Mouse (Mus musculus): ENCODE measurements around the gene Lhx5. TPM values are rescaled to one million over a fixed set of nuclear protein-coding genes. Genes with fewer than 3 reads are reported as not detected.

Lhx5 gene
- polyA plus RNA-seq (2016; fragmentation: Nextera tagmentation; extraction: Ambion mirVana): 23.5 and 30.5 TPM in 2 replicates

DNA sequence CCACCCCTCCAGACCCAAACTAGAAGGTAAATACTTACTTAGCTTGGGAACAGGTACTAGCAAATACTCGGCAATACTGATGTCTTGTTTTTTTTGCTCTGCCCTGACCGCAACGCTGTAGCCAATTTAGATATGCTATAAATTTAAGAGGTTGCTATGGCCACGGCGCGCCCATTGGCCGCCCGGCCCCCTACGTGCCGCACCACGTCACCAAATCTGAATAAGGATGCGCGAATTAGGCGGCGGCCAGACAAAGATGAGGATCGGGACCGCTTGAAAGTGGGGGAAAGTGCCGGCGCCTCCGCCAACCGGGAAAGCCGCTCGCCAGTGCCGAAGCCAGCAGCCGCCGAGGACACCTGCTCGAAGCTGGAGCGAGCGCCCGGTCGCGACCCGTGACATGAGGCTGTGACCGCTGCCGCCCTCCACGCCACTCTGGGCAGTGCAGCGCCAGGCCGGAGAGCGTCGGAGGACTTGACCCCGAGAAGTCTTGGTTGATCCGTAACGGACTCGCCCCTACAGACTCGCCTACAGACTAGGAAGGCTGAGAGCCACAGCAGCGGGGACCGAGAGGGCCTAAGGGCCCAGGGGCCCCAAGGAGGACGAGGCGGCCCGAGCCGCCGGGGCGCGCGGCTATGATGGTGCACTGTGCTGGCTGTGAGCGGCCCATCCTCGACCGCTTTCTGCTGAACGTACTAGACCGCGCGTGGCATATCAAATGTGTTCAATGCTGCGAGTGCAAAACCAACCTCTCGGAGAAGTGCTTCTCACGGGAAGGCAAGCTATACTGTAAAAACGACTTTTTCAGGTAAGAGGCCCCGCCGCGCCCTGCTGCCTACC lies at the start of gene Lhx5:
Gene Lhx5 (plus strand): TSS at position 51 of the 837 bp plus-strand sequence.
- Histone ChIP-seq H3K9me3 (replicated peaks) (no peaks in the 10 kb centered on the region), H3K4me1 (peaks cover 81% of the 10 kb centered on the region), H3K27me3 (ENCODE audit: low read depth, poor library complexity, severe bottlenecking) (peaks cover 100% of the 10 kb centered on the region), H3K27ac (replicated peaks) (peak within 1 kb of the TSS; percentile 91), H3K36me3 (peaks cover 2% of the 10 kb centered on the region; the same call in 1 of the 2 replicates), H3K4me3 (peak within 1 kb of the TSS; percentile 59)
- under 1% methylated on average over 69 of the region's 69 CpGs for WGBS
- DNase-seq (ENCODE audit: low spot score): peak; percentile 75

DNA sequence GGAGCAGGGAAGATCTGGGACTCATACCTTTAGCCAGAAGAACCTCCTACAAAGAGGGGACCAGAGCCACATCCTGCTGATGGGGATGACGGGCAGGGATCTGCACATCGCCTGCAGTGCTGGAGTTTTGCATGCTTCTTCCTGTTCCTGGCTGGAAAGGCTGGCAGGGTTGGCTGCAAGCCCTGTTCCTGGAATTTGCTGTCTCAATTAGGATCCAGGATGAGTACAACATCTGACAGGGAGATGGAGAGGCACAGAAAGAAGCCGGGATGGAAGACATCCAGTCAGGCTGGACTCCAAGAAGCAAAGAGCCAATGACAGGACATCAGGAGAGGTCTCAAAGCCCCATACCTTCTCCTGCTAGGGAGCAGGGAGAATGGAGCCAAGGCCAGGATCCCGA lies 45.1 kb upstream of the Lhx5 start:
- DNase-seq (ENCODE audit: low spot score): no peak
- Histone ChIP-seq H3K27ac (replicated peaks) (no peak overlapping the region), H3K4me3 (no peak overlapping the region), H3K4me1 (0 out of 2 replicates have a peak, but pooled peaks cover 2% of the 10 kb centered on the region), H3K27me3 (ENCODE audit: low read depth, poor library complexity, severe bottlenecking) (peaks cover 46% of the 10 kb centered on the region), H3K36me3 (no peaks in the 10 kb centered on the region), H3K9me3 (replicated peaks) (no peaks in the 10 kb centered on the region; the same call in 1 of the 2 replicates)
- 91% methylated on average over 4 of the region's 4 CpGs for WGBS

DNA sequence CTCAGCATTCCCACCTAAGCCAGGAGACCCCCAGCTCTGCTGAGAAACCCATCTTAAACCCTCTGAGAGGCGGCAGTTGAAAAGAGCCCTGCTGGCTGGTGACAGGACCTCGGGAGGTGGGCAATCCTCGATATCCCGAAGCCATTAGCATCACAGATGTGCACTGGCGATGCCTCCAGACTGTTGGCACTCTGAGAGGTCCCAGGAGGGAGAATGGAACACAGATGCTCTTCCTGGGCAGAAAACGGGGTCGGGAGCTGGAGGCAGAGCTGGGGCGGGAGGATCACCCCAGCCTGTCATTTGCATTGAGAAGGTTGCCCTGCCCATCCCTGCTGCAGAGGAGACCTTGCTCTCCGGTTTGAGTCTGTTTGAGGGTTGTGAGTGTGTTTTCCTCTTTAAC lies 42.7 kb upstream of the Lhx5 start:
- Histone ChIP-seq H3K27ac (replicated peaks) (no peak overlapping the region), H3K4me1 (peaks cover 5% of the 10 kb centered on the region), H3K4me3 (no peak overlapping the region), H3K27me3 (ENCODE audit: low read depth, poor library complexity, severe bottlenecking) (peaks cover 56% of the 10 kb centered on the region), H3K9me3 (replicated peaks) (no peaks in the 10 kb centered on the region; the same call in 1 of the 2 replicates), H3K36me3 (no peaks in the 10 kb centered on the region)
- WGBS: 53% methylated on average over 9 of the region's 9 CpGs
- no peak for DNase-seq (ENCODE audit: low spot score)

DNA sequence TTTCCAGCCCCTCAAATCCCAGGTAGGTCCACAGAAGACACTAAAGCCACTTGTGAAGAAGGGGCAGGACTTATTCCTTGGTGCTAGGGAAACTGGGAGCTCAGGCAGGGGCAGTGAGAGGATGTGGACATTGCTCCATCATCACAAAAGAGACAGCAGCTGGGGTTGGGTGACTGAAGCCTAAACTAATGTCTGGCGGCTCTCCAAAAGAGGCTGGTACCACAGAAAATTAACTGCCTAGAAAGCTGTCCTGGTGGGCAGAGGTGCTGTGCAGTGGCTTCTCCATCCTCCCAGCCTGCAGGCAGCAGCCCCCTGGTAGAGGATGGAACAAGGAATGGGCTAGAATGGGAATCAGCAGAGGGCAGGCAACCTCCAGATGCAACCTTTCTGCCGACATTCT lies 41.5 kb upstream of the Lhx5 start:
- 90% methylated on average over 2 of the region's 2 CpGs for WGBS
- no peak overlapping the region for H3K4me3 ChIP-seq
- H3K27ac ChIP-seq (replicated peaks): no peak overlapping the region
- H3K36me3 ChIP-seq: no peaks in the 10 kb centered on the region
- peaks cover 69% of the 10 kb centered on the region for H3K27me3 ChIP-seq (ENCODE audit: low read depth, poor library complexity, severe bottlenecking)
- peaks cover 16% of the 10 kb centered on the region for H3K4me1 ChIP-seq
- no peak for DNase-seq (ENCODE audit: low spot score)
- no peaks in the 10 kb centered on the region for H3K9me3 ChIP-seq (replicated peaks)

DNA sequence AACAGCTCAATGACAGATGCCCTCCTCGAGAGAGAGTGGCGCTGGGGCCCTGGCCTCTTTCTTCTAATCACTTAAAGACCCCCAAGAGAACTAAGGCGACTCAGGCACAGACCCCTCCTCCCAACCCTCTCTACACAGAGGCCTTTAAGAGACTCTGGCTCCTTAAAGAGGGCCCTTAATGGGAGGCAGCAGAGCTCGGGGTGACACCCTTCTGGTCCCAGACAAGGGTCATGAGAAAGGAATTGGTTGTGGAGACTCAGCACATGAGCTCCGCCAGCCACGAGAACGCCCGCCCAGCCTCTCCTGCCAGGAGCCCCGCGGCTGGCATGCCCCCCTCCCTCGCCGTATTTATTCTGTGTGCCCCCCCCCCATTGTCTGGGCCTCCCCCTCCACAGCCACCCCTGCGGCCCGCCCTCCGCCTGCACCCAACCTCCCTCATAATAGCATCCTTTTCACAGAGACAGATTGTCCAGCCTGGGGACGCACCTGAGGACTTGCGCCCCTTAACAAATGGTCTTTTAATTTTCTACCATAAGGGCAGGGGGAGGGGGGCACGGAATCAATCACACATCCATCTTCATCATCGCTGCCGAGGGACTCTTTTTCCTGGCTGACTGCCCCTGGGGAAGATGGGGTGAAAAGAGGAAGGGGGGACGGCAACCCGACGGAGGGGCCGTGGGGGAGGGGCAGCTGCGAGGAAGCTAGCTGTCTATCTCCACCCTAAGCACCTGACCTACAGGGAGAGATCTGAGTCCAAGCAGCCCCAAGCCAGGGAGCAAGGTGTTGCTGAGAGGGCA lies 37.4 kb upstream of the Lhx5 start:
- no peaks in the 10 kb centered on the region for H3K9me3 ChIP-seq (replicated peaks)
- peaks cover 90% of the 10 kb centered on the region for H3K27me3 ChIP-seq (ENCODE audit: low read depth, poor library complexity, severe bottlenecking)
- no peaks in the 10 kb centered on the region for H3K36me3 ChIP-seq
- H3K4me1 ChIP-seq: peaks cover 29% of the 10 kb centered on the region
- no peak for DNase-seq (ENCODE audit: low spot score)
- WGBS: 22% methylated on average over 25 of the region's 25 CpGs
- peak overlapping the region; percentile 64 for H3K27ac ChIP-seq (replicated peaks)
- peak overlapping the region; percentile 14; the same call in 1 of the 2 replicates for H3K4me3 ChIP-seq

DNA sequence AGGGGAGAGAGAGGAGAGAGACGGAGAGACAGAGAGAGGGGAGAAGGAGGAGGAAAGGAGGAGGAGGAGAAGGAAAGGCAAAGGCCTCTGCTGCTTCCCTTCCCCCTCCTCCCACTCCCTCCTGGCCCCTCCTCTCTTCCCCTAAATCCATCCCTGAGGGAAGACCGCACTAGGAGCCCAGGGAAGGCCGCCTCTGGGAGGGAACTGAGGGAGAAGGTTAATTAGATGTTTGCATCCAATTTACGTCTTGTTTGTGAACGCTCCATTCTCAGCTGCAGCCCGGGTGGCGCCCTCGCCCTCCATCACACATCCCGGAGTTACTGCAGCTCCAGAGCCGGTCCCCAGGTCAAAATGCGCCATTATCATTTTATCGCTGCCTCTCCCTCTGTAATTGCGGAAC lies 33.5 kb upstream of the Lhx5 start:
- peaks cover 41% of the 10 kb centered on the region for H3K4me1 ChIP-seq
- peak overlapping the region; percentile 1; the same call in 1 of the 2 replicates for H3K27ac ChIP-seq (replicated peaks)
- no peaks in the 10 kb centered on the region for H3K9me3 ChIP-seq (replicated peaks)
- DNase-seq (ENCODE audit: low spot score): no peak
- no peaks in the 10 kb centered on the region for H3K36me3 ChIP-seq
- H3K4me3 ChIP-seq: peak overlapping the region; percentile 19; the same call in 1 of the 2 replicates
- WGBS: 3% methylated on average over 13 of the region's 13 CpGs
- peaks cover 99% of the 10 kb centered on the region for H3K27me3 ChIP-seq (ENCODE audit: low read depth, poor library complexity, severe bottlenecking)

DNA sequence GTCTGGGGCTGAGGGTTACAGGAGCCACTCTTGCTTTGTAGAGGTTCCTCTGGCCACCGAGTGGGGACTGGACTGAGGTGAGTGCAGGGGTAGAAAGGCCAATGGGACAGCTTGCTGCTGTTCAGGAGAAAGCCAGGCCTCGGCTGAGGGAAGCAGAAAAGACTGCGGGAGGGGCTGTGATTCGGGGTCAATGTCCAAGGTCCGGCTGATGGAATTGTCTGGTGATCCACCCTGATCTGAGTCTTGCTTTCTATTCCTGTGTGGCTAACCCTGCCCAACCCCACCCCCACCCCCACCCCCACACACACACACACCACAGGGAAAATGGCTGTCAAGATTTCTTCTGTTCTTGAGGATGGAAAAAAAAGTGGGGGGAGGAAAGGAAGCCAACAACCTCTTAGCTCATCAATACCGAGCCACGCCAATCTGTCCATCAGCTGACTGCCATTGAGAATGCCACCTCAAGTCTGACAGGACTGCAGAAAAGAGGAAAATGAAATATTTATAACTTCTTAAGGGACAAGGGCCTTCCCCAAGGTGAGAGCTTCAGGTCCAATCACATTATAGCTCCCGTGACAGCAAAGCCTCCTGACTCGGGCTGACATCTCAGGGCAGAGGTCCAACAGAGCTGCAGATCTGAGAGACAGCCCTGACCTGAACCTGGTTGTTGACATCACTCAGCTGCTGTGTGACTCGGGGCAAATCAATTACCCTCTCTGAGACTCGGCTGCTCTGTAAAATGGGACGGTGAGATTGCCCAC lies 26.5 kb upstream of the Lhx5 start:
- Histone ChIP-seq H3K36me3 (no peaks in the 10 kb centered on the region), H3K4me1 (peaks cover 27% of the 10 kb centered on the region), H3K27ac (replicated peaks) (no peak overlapping the region), H3K4me3 (no peak overlapping the region), H3K27me3 (ENCODE audit: low read depth, poor library complexity, severe bottlenecking) (peaks cover 97% of the 10 kb centered on the region), H3K9me3 (replicated peaks) (no peaks in the 10 kb centered on the region)
- no peak for DNase-seq (ENCODE audit: low spot score)
- 80% methylated on average over 12 of the region's 12 CpGs for WGBS

DNA sequence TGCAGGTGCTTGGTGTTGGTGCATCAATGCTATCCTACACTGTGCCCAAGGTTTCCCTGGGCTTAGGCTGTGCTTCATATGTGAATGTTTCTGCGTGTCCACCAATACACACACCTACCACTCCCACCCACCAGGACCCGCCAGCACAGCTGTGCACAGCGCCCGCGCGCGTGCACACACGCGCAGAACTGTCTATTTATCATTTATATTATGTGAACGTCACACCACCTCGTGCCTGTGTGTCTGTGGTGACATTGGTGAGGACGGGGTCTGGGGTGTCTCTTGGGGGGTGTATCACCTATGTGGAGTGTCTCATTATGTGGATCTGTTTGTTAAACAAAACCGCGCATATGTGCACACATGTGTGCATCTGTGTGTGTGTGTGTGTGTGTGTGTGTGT lies 22.6 kb upstream of the Lhx5 start:
- peaks cover 93% of the 10 kb centered on the region for H3K27me3 ChIP-seq (ENCODE audit: low read depth, poor library complexity, severe bottlenecking)
- 78% methylated on average over 14 of the region's 14 CpGs for WGBS
- no peak for DNase-seq (ENCODE audit: low spot score)
- peak overlapping the region; percentile 76; the same call in 1 of the 2 replicates for H3K27ac ChIP-seq (replicated peaks)
- H3K4me1 ChIP-seq: peaks cover 23% of the 10 kb centered on the region
- H3K36me3 ChIP-seq: no peaks in the 10 kb centered on the region
- 0 out of 2 replicates have a peak overlapping the region, but pooled peaks have one; percentile 48 for H3K4me3 ChIP-seq
- H3K9me3 ChIP-seq (replicated peaks): peaks cover 7% of the 10 kb centered on the region; the same call in 1 of the 2 replicates

DNA sequence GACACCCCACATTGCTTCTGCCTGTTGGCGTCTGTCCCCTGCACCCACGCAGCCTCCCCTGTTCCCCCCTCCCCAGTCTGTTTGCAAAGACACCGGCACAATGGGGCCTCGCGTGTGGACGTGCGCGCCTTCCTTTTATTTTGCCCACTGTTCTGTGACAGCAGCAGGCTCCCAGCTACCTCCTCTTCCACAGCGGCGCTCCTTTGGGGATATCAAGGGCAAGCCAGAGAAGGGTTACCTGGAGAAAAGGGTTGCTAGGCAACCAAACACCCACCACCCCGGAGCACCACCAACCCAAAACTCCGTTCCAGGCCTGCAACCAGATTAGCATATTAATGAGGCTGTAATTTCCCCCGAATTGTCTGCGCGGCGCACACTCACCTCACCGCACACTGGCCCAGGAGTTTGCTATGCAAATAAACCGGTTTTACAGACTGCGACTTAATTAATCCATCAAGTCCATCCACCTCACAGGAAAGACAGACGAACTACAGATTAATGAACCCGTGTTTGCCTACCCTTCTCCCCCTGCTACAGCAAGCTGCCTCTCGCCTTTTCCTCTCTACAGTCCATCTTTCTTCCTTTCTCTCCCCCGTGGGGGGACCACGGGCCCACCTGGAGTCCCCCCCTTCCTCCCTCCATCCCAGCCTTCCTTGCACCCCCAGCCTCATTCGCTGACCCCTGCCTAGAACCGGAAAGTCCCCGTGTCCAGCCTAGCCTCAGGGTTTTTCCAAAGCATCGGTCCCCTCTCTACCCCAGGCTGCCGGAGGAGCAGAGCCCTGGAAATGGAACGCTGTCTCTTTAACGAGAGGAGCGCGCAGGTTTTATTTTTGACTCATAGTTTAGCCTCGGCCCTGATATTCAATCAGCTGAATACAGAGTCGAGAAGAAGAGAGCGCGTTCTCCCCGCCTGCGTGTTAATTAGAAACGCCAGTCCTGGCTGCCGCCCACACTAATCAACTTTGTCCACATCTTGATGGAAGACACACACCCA lies 21.8 kb upstream of the Lhx5 start:
- DNase-seq (ENCODE audit: low spot score): peak; percentile 48
- Histone ChIP-seq H3K36me3 (no peaks in the 10 kb centered on the region), H3K27me3 (ENCODE audit: low read depth, poor library complexity, severe bottlenecking) (peaks cover 93% of the 10 kb centered on the region), H3K4me1 (peaks cover 21% of the 10 kb centered on the region), H3K9me3 (replicated peaks) (peaks cover 10% of the 10 kb centered on the region; the same call in 1 of the 2 replicates), H3K4me3 (peak overlapping the region; percentile 48), H3K27ac (replicated peaks) (peak overlapping the region; percentile 76)
- WGBS: under 1% methylated on average over 41 of the region's 41 CpGs

DNA sequence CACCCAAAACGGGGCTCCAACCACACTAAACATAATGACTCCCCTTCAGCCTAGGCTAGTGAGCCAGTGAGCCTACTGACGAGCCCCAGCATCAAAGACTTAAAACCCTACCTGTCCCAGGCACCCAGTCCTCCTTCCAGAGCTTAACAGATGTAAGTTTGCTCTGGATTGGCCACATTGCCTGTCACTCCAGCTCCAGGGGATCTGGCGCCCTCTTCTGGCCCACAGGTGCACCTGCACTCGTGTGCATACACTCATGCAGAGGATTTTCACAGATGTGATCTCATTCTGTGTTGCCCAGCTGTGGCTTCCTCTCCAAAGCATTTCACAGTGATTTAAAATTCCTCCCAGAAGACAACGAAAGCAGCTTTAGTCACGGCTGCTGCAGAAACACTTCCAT lies 18.1 kb upstream of the Lhx5 start:
- peaks cover 19% of the 10 kb centered on the region for H3K4me1 ChIP-seq
- H3K4me3 ChIP-seq: no peak overlapping the region
- no peaks in the 10 kb centered on the region for H3K36me3 ChIP-seq
- 84% methylated on average over 6 of the region's 6 CpGs for WGBS
- H3K9me3 ChIP-seq (replicated peaks): peaks cover 10% of the 10 kb centered on the region; the same call in 1 of the 2 replicates
- no peak overlapping the region for H3K27ac ChIP-seq (replicated peaks)
- peaks cover 90% of the 10 kb centered on the region for H3K27me3 ChIP-seq (ENCODE audit: low read depth, poor library complexity, severe bottlenecking)
- DNase-seq (ENCODE audit: low spot score): no peak

DNA sequence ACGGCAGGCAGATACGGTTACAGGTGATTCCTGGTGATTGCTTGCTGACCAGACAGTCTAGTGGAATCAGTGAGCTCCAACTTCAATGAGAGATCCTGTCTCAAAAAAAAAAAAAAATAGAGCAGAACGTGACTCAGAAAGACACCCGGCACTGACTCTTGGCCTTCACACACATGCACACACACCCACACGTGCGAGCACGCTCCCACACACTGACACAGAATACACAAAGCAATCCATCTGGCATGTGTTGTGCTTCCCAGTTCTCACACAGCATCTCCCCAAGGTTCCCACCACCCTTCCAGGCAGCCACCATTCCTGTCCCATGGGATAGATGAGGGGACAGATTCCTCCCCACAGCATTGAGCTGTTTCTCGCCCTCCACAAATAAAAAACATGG lies 11.4 kb upstream of the Lhx5 start:
- peaks cover 4% of the 10 kb centered on the region; the same call in 1 of the 2 replicates for H3K4me1 ChIP-seq
- no peak overlapping the region for H3K4me3 ChIP-seq
- peaks cover 96% of the 10 kb centered on the region for H3K27me3 ChIP-seq (ENCODE audit: low read depth, poor library complexity, severe bottlenecking)
- no peaks in the 10 kb centered on the region for H3K36me3 ChIP-seq
- WGBS: 88% methylated on average over 8 of the region's 8 CpGs
- no peak for DNase-seq (ENCODE audit: low spot score)
- H3K27ac ChIP-seq (replicated peaks): no peak overlapping the region
- H3K9me3 ChIP-seq (replicated peaks): no peaks in the 10 kb centered on the region

All from midbrain, embryonic 10.5 days (tissue).